Mouse (Mus musculus): ENCODE data around the gene Gng2.

Gng2 gene

DNA sequence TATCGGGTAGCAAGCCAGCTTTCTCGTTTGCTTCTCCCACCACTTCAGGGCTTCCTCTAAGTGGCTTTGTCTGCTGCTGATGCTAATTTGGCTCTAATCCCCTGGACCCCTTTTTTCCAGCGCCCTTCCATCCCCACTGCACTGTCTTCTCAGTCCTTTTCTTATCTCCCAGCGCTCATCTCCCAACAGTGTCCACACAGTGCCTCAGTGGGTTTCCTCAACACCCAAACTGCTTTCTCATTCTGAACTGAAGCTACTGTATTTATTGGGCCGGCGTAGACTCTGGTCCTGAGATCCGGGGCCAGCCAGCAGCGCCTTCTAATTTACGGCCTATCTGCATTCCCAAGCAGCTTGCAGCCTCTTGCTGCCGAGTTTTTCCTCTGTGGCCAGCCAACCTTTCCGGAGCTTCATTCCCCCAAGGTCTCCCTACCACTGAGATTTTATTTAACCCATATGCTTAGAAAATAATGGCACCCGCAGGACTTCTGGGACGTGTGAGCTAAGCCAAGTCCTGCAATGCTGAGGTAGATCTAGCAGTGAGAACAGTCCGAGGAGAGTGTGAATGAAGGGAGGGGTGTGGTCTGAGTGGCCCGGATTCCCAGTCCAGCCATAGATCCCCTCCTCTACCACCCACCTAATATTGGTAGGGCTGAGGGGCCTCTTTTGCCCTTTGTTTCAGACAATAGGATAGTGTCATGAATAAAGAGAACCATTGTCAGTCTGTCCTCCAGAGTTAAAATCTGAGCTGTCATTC is at the start of gene Gng2:
TSS of gene Gng2 (minus strand) at position 357 of the 754 bp plus-strand sequence.
- no peak for DNase-seq (ENCODE audit: low spot score in 2 of 2)

DNA sequence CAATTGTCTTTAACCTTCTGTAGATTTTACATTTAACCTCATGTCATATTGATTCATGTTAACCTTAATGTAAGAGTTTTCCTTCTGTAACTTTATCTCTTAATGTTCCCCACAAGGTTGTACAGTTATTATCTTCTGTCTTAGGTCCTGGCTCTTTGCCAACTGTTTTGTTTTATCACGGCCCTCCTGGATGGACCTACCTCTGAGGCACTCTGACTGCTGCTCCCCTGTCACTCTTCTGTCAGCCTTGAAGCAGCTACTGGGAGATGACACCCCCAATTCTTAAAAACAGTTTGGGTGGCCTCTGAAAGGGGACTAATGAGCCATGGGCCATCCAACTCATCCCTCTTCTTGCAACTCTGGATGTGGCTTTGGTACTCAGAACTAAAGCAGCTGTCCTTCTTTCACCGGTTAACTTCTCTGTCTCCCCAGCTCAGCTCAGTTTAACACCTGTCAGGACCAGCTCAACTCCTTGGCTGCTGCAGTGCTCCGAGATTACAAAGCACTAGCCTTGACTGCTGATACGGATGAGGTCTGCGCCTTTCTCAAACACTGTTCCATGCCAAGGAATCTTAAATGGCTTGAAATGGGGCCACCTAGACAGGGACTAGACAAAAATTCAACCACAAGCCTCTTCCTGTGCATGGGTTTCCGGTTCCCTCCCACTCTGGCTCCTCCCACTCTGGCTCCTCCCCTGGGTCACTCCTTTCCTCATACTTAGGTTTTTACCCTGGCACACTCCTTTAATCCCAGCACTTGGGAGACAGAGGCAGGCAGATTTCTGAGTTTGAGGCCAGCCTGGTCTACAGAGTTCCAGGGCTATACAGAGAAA is 47.7 kb upstream of the Gng2 start:
- DNase-seq (ENCODE audit: low spot score in 2 of 2), result no peak

DNA sequence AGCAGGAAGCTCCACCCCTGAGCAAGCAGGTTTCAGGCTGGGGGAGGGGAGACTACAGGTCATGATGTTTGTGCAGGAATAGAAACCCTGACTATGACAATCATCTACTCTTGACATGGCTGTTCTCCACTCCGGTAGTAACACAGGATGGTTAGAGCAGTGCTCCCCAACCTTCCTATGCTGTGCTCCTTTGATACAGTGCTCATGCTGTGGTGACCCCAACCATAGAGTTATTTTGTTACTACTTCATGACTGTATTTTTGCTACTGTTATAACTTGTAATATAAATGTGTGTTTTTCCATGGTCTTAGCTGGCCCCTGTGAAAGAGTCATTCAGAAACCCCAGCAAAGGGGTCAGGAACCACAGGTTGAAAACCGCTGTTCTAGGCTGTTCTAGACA is 46.5 kb upstream of the Gng2 start:
- no peak for DNase-seq (ENCODE audit: low spot score in 2 of 2)

DNA sequence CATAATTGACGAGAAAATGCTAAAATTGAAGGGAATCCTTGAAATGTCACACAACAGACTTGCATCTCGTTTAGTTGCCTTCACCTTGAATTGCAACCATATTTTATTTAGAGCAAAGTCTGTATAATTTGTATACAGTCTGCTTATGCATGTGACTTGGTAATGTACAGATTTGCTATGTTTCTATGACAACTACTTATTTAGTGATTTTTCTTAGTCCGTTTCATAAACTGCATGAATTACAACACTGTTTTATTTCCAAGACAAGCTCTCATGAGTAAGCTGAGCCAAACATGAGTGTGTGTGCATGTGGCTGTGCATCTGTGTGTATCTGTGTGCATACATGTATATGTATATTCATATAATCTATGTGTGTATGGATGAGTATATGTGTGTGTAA is 42.1 kb upstream of the Gng2 start:
- DNase-seq (ENCODE audit: low spot score in 2 of 2), result no peak

DNA sequence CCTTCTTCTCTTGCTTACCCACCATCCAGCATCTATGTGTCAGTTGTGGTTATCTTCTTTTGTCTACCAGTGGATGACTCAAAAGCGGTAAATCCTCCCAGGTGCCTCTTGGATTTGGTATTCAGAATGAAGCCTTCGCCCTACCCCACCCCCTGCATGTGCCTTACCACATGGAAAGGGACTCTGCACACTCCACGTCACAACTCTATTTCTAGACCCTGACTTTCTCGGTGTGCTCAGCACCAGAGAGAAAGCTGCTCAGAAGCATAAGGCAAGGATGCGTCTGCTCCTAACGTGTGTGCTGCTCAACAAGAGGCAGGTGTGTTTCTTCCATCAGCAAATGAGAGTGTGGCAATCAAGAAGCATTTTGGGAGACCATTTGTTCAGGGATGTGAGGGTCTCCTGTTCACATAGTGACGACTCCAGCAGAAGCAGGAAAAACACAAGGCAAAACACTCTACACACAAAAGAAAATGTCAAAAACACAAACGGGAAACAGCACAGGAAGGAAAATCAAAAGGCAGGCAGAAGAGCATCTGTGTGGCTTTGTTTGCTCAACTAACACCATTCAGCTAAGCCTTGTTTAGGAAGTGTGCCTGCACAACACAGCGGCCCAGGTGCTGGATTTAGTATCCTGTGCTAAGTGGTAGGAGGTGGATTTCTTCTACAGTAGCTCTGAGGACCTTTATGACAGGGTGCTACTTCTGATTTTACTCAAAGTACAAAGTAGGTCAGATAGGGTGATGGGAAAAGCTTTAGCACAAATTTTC is 35.3 kb upstream of the Gng2 start:
- no peak for DNase-seq (ENCODE audit: low spot score in 2 of 2)

DNA sequence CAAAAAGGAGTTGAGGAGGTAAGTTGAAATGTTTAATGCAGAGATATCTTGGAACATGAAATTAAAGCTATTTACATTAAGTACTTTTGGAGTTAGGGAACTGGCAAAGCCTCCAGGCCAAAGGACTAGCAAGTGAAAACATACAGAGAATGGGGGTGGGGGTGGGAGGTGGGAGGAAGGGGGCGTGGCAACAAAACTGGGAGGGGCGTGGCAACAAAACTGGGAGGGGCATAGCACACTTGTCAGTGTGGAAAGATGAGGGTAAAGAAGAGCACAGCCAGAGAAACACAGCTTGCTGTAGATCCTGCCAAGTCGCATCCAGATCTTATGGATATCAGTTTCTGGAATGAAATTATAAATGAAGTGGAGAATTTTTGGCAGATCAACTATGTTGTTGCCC is 30.0 kb upstream of the Gng2 start:
- no peak for DNase-seq (ENCODE audit: low spot score in 2 of 2)

DNA sequence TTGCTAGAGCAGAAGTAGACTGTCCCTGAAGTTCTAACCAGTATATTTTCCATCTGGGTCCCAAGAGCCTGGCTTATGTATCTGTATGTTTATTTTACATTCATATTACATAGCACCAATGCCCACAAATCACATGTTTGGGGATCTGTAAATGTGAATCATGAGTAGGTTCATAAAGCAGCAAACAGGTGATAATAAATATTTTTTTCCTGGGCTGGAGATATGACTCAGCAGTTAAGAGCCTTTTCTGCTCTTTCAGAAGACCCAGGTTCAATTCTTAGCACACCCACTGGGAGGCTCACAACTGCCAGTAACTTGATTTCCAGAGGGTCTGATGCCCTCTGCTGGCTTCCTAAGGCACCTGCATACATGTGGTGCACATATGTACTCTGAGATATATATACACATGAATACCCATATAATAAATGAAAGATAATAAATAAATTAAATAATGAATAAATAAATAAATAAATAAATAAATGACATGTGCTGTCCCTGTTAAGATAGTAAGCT is 27.4 kb upstream of the Gng2 start:
- DNase-seq (ENCODE audit: low spot score in 2 of 2), result no peak

DNA sequence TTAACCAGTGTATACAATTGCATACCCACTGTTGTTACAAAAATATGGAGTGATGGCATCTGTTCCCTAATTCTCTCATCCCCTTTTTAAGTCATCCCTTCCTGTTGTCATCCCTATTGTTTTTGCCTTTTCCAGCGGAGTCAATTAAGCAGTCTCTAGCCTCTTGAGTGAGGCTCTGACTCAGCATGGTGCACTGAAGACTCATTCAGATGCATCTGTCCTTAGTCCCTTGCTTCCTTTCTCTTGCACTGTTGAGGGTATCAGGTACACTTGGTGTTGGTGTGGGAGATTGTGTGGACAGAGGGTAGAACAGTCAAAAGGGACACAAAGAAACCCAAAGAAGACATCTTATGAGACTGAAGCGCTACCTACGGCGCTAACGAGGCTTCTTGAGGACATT is 19.4 kb upstream of the Gng2 start:
- DNase-seq (ENCODE audit: low spot score in 2 of 2), result no peak

DNA sequence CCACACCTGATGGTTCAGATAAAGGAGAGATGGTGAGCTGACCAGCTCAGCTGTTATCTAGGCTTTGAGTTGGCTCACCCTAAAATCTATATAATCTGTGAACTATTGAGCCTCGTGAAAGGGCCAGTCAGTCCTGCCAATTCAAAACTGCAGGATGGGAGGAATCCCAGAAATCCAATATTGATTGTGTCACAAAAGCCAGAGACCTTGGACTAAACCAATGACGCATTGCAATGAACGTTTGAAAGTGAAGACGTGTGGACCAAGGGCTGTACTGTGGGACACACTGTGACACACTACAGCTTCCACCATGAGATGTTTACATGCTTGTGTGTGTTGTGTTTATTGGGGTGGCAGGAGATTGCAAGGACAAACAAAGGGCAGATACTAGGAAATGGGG is 18.5 kb upstream of the Gng2 start:
- no peak for DNase-seq (ENCODE audit: low spot score in 2 of 2)

DNA sequence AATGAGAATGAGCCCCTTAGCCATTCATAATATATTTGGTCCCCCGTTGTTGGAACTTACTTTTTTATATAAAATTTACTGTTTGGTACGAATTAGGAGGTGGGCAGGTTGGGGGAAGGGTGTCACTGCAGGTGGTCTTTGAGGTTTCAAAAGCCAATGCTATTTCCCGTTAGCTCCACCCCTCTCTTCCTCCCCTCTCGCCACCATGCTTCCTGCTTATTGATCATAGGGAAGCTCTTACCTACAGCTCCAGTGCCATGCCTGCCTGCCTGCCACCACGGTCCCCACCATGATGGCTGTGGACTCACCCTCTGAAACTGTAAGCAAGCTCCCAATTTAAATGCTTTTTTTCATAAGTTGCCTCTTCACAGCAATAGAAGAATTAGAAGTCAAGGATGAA is 16.6 kb upstream of the Gng2 start:
- no peak for DNase-seq (ENCODE audit: low spot score in 2 of 2)

DNA sequence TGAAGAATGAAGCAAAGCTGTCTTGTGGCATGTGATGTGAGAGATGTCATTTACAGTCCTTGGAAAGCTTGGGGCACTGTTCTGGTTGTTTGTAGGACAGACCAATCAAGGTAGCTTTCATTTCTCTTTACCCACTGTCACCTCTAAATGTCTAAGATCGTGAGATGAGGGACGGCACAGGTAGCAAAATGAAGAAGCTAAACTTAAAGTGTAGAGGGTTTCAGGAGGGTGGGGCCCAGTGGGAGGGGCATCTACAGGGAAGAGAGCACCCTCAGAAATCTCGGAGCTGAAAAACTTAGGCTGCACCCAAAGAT is 16.1 kb upstream of the Gng2 start:
- no peak for DNase-seq (ENCODE audit: low spot score in 2 of 2)

DNA sequence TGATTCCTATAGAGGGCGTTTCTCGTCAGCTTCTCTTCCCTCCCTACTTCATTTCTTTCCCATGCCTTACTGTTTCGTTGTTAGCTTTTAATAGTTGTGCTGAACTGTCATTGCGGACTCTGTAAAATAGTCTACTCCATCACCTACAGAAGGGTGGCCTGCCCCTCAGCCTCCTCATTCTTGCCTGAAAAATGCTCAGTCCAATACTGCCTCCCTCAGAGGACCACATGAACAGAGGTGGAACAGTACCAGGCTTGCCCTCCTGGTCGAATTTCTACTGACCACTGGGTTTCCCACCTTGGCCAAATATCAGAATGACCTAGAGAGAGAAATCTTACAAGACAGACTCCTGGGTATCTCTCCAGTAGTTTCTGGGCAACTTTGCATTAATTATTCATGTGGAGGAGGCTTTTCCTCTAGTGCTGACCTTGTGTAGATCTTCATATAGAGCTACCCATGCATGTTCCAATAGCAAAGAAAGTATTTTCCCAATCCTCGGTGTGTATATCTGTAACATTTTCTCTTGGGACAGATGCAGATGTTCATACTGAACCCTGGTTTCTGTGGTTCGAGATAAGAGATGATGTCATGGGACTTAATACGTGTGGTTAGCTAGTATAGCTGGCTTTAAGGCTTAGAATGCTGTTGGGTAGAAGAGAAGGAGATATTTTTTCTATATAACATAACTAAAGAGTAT is 15.6 kb upstream of the Gng2 start:
- DNase-seq (ENCODE audit: low spot score in 2 of 2), result no peak

DNA sequence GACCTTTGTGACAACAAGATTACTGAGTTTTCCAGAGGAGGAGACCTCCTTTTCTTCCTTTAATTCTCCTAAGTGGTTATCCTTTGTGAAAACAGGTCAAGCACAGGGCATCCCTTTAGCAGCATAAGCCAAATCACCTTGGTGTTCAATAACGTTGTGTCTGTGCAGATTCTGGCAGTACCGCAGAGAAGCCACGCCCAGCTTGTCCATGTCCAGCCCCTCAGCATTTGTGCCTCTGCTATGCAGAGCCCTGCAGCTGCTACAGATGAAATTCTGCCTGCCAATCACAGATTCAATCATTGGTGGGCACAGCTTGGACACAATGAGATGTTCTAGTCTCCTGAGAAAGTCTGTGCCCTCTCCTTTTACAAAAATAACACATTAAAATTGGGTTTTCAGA is 14.4 kb upstream of the Gng2 start:
- no peak for DNase-seq (ENCODE audit: low spot score in 2 of 2)

DNA sequence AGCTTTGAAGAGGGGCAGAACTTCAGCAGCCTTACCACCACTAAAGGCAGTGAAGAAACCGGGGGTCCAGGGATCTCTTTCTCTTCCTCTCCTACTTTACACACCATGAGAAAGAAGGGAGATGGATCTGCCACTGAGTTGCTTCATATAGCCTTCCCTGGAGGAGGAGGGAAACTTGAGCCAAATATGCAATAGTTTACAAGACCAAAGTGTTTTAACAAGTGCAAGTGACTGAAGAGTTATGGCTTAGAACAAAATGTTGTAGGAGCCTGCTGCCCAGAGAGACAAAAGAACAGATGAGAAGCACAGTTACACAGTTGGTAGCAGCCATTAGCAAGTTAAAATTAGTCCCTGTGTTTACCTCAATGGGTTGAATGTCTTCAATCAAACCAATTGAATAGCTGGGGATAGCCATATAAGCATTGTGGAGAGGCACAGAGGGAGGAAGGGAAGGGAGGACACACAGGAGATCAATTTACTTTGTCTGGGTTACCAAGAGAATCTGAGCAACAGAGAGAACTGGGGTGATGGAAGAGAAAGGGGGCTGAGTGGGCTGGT is 13.1 kb upstream of the Gng2 start:
- no peak for DNase-seq (ENCODE audit: low spot score in 2 of 2)

DNA sequence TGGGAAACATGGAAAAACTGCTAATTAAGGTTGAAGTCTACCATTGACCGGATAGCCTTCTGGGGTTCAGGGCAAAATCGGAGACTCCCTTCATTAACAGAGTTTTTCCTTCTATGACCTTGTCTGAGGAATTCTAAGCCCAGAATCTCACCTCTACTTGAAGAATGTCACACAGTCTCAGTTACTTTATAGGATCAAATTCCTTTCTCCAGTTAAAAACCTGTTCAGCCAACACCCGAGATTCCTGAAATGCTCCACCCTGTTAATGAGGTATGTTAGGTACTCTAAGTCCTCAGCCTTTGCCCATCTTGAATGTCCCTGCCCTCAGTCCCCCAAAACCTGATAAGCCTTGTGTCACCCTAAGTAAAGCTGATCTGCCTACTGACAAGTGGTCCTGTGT is 11.0 kb upstream of the Gng2 start:
- DNase-seq (ENCODE audit: low spot score in 2 of 2), result no peak

DNA sequence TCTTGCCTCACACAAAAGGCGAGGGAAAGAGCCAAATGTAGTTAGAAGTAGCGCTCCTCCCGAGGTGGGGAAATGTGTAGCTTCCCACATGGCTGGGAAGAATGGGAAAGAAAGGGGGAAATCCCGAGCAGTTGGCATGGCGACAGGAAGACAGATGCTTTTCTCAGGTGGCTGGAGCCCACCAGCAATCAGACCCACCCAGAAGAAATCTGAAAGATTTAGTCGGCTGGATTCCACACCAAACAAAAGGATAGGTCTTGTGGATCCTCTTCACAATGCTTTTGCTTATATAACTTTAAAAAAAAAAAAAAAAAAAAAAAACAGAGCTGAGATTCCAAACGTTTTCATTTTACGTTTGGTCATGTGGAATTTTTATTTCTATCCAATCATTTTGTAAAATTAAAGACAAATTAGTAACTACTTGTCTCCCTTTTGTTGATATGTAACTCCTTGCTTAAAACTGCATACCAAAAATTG is 10.0 kb upstream of the Gng2 start:
- DNase-seq (ENCODE audit: low spot score in 2 of 2), result no peak

DNA sequence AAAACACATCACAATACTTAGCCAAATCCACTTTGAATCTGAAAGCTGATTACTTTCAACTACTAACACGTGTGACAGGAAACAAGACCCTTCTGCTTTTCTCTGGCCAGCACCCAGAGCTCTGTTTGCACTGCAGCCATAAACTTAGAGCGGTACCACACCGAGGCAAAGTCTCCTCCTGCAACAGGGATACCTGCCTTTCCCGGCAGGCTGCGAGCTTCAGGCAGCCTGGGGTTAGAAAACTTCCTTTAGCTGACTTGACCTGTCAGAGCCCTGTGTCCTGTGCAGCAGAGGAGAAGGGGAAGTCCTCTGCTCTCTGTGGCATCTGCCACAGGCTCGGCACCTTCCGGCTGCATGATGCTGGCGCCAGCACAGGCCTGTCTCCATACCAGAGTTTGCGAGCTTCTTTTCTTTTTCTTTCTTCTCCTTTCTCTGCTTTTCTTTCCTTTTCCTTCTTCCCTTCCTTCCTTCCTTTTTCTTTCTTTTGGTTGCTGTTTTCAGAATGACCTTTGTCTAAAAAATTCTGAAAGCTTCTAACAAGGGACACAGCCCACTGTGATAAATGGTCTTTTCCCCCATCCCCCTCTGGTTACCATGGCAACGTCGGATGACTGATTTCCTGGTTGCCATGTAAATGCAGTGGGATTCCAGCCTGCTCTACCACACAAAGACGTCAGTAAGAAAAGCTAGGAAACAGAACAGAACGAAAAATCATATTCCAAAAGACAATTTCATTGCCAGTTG is 9.4 kb upstream of the Gng2 start:
- DNase-seq (ENCODE audit: low spot score in 2 of 2), result peak; percentile 77 to 81

DNA sequence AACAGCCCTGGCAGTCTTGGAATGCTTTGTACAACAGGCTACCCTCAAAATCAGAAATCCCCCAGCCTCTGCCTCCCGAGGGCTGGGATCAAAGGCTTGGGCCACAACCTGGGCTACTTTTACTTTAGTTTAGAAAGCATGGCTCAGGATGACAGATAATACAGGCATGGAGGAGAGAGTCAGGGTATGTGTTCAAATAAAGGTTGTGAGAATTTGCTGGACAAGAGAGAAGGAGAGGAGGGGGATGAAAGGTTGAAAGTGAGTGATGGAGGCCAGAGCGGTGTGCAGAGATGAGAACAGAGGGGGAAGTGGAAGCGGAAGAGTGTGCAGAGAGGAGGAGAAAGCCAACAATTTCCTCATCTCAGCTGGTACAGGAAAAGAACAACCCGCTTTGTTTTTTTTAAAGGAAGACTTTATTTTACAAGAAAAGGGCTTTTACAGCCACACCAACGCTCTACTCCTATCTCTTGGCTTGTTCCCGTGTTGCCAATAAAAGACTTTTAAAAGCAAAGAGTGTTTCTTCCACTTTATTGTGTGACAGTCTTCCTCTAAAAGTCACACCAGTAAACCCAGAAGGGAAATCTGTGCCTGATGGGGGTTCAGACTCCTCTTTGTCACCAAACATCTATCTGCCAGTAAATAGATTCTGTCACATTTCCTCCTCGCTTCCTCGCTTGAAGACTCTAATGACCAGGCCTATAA is 8.6 kb upstream of the Gng2 start:
- no peak for DNase-seq (ENCODE audit: low spot score in 2 of 2)

DNA sequence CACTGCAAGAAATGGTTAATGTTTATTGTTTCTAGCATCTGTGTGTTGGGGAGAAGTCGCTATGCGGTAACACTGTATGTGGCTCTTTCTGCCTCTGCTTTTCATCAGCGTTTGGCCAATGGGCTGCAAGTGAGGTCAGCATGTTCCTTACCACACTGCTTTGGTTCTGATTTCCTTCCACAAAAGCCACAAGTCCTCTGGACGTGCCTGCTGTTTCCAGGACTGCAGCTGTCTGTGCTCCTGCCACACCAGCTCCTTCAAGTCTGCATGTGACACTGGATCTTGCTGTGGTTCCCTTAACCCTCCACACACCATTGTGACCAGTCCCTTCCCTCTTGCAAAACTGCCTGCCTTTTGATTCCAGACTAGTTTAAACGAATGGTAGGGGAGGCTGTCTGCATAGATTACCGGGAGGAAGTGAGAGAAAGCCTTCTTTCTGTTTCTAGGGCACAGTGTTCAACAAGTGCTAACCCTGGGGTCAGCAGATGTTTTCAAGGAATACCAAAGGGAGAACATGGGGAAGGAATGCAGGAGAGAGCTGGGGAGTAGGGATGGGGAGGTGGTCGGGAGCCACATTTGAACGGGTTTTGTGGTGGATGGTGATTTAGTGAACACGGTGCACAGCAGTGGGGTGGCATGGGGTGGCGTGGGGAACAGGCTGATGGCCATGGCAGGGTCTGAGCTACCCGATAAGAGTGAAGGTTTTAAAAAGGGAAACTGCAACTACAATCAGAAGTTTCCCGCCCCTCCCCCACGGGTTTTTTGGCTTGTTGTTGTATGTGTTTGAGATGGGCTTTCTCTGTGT is 7.9 kb upstream of the Gng2 start:
- peak in 1 of 2 experiments; percentile 53 for DNase-seq (ENCODE audit: low spot score in 2 of 2)

All from frontal cortex, postnatal 14 days (tissue).